Mouse (Mus musculus): ENCODE measurements around the gene Stoml3.
A peak's percentile ranks its signal among the peaks of the same experiment; 100 is the strongest.

Stoml3 gene

GRCm38 (mm10) chr3:53488353-53488752, at the start of gene Stoml3:
TSS of gene Stoml3 (plus strand) at chr3:53488653.
- DNase-seq (ENCODE audit: low spot score), result no peak

GRCm38 (mm10) chr3:53445540-53445939, 42.9 kb upstream of the Stoml3 start:
- DNase-seq (ENCODE audit: low spot score), result peak; percentile 20

DNA sequence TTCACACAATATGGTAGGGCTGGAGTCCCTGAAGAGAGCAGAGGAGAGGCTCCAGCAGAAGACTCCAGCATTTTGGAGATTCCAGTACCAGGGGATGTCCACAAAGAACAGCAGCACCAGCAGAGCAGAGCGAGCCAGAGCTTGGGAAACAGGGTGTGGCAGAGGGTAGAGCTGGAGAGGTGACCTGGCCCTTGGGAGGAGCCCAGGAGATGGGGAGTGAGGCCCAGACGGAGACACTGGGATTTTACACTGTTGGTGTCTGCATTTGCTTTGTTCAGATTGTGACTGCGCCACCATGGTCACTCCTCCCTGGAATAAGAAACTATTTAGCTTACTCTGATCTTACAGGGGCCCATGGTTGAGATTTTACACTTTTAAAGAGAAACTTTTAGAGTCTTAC, 41.7 kb upstream of the Stoml3 start:
- no peak for DNase-seq (ENCODE audit: low spot score)

DNA sequence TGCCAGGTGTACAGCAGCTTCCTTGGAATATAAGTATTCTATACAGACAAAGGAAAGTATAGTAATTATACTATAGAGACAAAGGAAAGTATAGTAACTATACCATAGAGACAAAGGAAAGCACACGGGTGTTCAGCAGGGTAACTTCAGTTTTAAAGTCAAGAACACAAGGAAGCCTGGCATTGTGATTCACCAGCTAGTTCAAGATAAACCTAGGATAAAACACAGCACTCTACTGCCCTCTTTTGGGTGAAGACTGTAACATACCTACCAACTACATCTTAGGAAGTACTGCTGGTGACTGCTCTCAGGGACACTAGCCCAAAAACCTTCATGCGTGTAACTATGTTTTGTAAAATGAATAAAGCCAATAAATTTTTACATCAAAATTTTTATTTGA, 40.2 kb upstream of the Stoml3 start:
- peak; percentile 96 for DNase-seq (ENCODE audit: low spot score)

GRCm38 (mm10) chr3:53450666-53451065, 37.8 kb upstream of the Stoml3 start:
- no peak for DNase-seq (ENCODE audit: low spot score)

DNA sequence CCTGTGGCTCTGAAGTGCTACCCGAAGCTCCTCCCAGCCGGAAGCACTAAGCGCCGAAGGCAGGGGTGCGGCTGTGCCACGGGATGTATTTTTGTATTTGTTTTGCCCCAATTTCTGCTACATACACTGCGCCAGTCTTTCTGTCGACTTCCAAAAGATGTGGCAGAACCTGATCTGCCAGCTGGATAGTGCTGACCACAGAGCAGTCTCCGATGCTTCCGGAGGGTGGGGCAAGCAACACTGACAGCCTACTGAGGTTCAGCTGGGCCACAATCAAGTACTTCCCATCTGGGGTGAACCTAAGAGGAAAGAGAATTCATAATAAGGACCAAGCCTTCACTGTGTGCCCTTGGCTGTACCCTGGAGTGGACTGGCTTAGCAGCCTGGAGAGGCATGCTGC, 36.1 kb upstream of the Stoml3 start:
- no peak for DNase-seq (ENCODE audit: low spot score)

DNA sequence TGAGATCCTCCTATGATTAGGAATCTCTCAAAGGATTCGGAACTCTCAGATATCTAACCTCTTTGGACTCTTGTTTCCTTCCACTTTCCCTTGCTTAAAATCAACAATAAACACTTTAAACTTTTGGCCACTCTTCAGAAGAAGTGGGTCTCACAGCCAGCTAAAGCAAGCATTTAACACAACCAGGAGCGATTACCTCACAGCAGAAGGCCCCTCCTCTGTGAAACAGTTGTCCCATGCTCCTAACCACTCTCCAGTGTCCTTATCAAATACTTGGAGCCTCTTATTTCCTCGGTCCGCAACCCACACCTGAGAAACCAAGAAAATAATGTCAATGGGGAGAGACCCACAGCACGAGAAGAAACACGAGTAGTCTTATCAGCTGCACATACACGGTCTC, 35.1 kb upstream of the Stoml3 start:
- no peak for DNase-seq (ENCODE audit: low spot score)

- DNase-seq (ENCODE audit: low spot score), result no peak
Measured at GRCm38 (mm10) chr3:53454005-53454404, 34.4 kb upstream of the Stoml3 start.

DNA sequence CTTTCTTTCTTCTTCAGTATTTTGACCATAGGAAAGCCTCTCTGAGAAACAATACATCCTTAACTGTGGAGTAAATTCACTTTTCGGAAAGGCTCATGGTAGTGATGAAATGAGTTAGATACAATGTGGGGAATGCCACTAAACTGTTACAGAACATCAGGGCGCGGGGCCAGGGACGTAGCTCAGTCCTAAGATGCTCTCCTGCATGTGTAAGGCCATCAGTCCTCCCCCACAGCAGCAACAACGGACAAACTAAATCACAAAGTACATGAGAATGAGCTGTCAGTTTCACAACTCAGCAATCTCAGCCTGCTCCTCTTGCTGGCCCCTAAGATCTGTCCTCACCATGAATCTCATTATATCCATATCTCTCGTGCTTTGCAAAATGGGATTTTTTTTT, 33.9 kb upstream of the Stoml3 start:
- no peak for DNase-seq (ENCODE audit: low spot score)

DNA sequence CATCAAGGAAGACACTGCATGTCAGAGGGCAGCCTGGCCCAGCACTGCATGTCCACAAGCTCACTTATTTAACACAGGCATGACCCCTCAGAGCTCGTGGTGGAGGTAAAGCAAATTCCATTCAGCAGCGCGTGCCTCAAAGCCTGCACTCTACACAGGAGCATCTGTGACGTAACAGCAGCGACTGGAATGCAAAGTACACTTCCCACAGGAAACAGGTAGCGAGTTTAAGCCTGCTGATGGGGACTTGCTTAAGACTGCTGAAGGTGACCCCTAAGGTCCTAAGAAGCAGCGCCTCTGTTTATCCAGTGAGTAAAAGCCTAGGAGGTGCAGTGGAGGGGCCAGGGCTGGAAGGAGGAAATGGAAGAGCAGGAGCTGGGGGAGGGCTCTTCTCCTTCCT, 33.5 kb upstream of the Stoml3 start:
- DNase-seq (ENCODE audit: low spot score), result no peak

GRCm38 (mm10) chr3:53457750-53458149, 30.7 kb upstream of the Stoml3 start:
- no peak for DNase-seq (ENCODE audit: low spot score)

- no peak for DNase-seq (ENCODE audit: low spot score)
Measured at GRCm38 (mm10) chr3:53460106-53460505, 28.3 kb upstream of the Stoml3 start.

GRCm38 (mm10) chr3:53462701-53463045, 25.8 kb upstream of the Stoml3 start:
- DNase-seq (ENCODE audit: low spot score), result no peak

DNA sequence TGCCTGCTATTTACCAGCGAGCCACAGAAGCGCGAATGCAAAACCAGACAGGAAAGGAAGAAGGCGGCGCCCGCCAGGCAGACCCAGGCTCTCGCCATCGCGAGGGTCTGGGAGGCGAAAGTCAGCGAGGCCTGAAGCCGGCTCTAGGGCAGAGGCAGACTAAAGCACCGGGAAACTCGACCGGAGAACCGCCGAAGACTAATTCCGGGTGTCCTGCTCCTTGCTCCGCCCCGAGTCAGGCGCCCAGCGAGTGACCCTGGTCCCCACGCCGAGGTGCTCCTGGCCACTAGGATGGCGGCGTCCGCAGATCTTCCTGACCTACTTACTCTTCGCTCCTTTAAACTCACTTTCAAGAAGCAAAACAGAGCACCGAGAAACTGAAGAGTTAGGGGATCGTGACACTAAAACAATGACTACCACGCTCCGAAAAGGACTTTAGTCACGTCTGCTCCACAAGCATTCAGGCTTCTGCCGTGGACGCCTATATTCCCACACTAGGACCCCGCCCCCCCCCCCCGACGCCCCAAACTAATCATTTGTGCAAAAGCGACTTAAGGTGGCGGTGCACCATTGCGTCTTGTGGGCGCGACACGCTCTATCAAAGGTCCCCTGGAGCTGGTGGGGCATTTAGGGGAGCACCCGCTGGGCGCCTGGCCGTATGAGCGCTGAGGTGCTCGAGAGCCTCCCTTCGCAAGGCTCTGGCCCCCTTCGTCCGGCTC, 25.2 kb upstream of the Stoml3 start, which contains the start of the genes Nhlrc3 and Proser1:
Nhlrc3 (minus strand) TSS at position 287 of the 719 bp plus-strand sequence.
Proser1 (plus strand) TSS at position 621 of the 719 bp plus-strand sequence.
- peak; percentile 93 for DNase-seq (ENCODE audit: low spot score)

DNA sequence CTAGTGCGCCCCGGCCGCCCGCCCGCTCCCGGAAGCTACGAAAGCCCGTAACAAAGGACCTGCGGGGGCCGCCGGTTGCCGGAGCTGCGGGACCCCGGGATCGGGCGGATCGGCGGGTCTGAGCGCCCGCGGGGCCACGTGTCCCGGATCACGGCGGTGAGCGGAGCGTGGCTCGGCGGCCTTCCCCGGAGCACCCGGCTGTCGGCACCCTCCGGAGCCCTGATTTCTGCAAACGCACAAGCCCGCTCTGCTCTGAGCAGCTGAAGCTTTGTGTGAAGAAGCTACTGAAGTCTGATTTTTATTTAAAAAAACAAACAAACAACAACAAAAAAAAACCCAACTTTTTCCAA, 24.7 kb upstream of the Stoml3 start:
- DNase-seq (ENCODE audit: low spot score), result no peak

GRCm38 (mm10) chr3:53464146-53464698, 24.2 kb upstream of the Stoml3 start:
- DNase-seq (ENCODE audit: low spot score), result peak; percentile 50

GRCm38 (mm10) chr3:53465330-53465729, 23.1 kb upstream of the Stoml3 start:
- no peak for DNase-seq (ENCODE audit: low spot score)

DNA sequence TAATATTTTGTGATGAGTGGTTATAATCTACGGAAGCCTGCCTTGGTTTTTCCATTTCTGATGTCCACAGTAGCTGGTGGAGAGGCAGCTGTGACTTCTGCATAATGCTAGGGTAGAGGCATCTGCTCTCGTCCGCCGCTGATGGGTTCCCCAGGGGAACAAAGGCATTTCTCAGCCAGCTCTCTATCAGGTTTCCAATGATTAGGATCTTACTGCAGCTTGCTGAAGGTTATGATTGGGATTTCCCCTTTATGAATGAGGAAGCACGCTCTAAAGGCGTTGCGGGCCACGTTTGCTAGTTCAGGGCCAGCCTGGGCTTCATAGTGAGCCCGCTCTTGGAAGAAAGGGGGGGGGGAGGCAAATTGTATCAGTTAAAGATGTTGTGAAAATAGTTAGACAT, 22.0 kb upstream of the Stoml3 start:
- peak; percentile 18 for DNase-seq (ENCODE audit: low spot score)

- DNase-seq (ENCODE audit: low spot score), result no peak
Measured at GRCm38 (mm10) chr3:53467356-53467755, 21.1 kb upstream of the Stoml3 start.

- no peak for DNase-seq (ENCODE audit: low spot score)
Measured at GRCm38 (mm10) chr3:53469650-53470049, 18.8 kb upstream of the Stoml3 start.

DNA sequence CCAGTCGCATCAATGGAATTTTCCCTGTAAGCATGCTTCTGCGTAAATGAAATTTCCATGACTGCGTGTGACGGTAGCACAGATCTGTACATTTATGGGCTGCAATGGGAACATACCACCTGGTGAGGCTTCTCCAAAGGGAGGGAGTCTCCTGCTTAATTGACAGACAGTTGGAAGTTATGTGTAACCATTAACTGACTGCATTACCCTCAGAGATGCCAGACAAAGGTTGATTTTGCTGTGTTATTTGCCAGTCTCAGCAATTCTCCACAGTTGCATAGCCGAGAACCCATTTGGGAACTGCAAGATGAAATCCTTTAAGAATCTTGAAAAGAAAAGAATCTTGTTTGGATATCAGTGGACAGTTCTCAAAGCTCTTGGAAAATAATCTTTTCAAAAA, 16.4 kb upstream of the Stoml3 start:
- DNase-seq (ENCODE audit: low spot score), result no peak

DNA sequence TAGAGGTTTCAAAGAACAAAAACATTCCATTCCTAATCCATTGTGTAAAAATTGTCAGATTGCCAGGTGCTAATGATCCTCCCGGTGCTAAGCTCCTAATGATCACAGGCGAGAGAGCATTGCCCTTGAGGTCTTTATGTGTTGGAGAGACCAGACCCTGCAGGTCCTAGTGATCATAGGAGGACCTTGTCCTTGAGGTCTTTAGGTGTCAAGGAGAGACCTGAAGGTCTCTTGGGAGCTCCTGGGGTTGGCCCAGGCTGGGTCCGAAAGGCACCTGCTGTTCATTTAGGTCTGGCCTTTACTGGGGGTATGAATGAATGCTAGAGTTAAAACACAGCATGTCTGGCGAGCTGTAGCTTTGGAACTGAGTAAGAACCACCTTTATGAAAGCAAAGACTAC, 14.3 kb upstream of the Stoml3 start:
- no peak for DNase-seq (ENCODE audit: low spot score)

GRCm38 (mm10) chr3:53475889-53476288, 12.6 kb upstream of the Stoml3 start:
- DNase-seq (ENCODE audit: low spot score), result peak; percentile 60

- DNase-seq (ENCODE audit: low spot score), result no peak
Measured at GRCm38 (mm10) chr3:53477468-53477867, 11.0 kb upstream of the Stoml3 start.

Measured in embryo, embryonic 10.5 days (tissue).